Mouse (Mus musculus): Measurements from ENCODE around the gene Prtg. TPM values are rescaled to one million over a fixed set of nuclear protein-coding genes. Genes with fewer than 3 reads are reported as not detected.
A peak's percentile ranks its signal among the peaks of the same experiment; 100 is the strongest.

Prtg gene
- 1.2 and 1.4 TPM in 2 replicates for polyA plus RNA-seq (2012; rRNA removed)

DNA sequence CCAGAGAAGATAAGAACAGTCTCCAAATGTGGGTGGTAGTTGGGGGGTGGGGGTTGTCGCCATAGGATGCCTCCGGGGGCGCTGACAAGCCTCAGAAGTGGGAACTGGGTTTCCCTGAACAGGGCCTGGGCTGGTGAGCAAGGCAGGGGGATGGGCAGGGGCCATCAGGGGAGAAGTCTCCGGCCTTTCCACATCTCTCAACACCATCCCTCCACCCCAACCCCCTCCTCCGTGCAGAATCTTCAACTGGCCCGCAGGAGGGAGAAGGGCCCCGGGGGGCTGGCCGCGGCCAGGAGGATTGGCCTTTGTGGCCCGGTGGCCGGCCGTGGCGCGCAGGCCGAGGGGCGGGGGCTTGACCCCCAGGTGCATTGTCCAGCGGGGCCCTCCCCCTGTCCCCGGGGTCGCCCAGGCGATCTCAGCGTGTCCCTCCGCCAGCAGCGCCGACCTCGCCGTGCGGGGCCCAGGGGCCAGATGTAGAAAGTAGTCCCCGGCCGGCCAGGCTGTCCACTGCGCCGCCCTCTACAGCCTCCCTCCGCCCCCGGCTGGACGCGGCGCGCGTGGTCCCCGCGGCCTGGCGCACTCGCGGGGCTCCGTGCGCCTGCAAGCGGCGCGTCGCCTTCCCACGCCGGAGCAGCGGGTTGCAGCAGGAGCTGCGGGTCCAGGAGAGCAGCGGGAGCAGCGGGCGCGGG is at the start of gene Prtg:
Gene Prtg (plus strand): TSS at position 144 of the 689 bp plus-strand sequence.
- peak in 1 of 2 experiments; percentile 16 for DNase-seq (ENCODE audit: extremely low spot score in 1 of 2, low spot score in 1 of 2)

DNA sequence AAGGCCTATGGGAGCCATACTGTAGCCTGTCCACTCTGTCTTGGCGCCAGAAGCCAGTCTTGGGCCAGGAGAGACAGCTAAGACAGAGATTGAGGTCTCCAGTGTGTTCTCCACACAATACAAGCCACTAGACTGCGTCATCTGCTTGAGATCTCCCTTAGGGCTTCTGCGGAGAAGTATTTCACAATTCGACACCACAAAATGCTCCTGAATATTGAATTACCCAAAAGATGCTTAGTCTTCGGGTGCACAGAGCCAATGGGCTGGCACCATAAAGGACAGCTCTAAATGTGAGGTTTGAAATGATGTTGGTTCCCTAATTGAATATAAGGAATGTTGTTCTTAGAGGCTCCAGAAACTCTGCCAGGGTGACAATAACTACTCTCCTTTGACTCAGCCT is 49.5 kb upstream of the Prtg start:
- DNase-seq (ENCODE audit: extremely low spot score in 1 of 2, low spot score in 1 of 2) = no peak

DNA sequence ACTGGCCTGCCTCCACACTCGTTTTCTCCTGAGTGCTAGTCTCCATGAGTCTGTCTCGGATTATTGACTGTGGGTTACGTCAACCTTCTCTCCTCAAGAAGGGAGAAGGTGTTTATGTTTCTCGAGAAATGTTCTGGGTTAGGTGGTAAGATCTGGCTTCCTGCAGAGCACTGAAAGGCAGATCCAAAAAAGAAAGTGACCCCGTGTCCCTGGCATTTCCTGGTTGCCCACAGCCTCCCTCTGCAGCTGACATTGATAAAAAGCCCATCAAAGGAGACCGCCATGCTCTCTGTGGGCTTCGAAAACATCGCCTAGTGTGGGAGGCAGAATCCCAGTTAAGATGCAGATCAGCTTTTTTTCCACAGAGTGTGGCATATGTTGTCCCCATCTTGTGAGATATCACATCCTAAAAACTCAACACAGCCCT is 48.0 kb upstream of the Prtg start:
- peak; percentile 69 to 76 for DNase-seq (ENCODE audit: extremely low spot score in 1 of 2, low spot score in 1 of 2)

DNA sequence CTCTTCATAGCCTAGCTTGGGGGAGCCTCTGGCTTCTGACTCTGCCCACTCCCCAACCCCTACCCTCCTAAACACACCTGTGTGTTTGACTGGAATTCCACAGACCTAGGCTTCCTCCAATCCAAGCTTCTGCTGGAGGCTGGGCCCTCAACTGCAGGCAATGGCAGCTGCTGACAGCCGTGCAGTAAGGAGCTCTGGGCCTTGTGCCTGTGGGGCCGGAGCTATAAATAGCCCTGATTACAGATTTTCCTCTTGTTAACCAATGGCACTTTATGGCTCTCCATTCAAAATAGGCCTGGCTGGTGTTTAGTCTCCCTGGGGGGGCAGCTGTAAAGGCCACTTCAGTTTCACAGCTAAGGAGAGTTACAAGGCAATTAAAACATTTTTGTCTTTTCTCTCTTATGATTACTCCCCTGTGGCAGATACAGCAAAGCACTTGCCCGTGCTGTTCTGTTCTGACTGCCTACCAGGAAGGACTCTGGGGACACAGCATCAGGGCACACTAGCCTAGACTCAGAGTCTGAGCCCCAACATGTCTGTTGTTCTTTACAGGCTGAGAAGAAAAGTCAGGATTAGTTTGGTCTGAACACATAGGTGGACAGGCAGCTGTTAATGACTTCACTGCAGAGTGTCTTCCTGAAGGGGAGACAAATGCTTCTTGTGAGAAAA is 43.5 kb upstream of the Prtg start:
- no peak for DNase-seq (ENCODE audit: extremely low spot score in 1 of 2, low spot score in 1 of 2)

DNA sequence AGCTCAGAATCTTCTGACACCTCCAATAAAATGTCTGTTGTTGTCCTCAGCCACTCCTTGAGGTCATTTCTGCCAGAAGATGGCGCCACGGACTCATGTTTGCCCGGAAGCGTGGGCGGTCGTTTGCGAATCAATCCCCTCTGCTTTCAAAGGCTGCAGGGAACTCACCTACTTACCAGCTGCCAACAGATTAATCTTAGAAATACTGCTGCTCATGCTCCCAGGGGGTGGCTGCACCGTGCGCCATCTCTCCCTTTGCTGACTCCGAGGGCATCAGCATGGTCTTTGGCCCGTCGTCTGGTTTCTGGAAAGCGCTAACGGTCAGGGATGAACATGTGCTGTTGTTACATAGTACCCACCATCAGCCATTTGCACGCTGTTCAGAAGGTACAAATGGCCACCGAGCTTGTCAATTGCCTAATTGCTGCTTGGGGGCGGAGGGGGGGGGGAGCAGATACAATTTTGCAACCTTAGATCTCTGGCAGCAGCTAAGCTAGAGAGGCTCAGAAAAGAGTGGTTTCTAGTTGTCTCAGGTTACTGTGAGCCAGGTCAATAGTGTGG is 39.8 kb upstream of the Prtg start:
- peak; percentile 90 to 98 for DNase-seq (ENCODE audit: extremely low spot score in 1 of 2, low spot score in 1 of 2)

DNA sequence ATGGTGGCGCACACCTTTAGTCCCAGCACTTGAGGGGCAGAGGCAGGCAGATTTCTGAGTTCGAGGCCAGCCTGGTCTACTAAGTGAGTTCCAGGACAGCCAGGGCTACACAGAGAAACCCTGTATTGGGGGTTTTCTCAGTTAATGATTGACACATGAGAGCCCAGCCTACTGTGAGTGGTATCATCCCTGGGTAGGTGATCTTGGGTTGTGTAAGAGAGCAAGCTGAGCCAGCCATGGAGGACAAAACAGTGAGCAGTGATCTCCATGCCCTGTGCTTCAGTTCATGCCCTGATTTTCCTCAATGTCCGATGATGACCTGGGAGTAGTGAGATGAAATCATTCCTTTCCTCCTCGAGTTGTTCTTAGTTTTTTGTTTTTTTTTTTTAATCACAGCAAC is 31.7 kb upstream of the Prtg start:
- no peak for DNase-seq (ENCODE audit: extremely low spot score in 1 of 2, low spot score in 1 of 2)

DNA sequence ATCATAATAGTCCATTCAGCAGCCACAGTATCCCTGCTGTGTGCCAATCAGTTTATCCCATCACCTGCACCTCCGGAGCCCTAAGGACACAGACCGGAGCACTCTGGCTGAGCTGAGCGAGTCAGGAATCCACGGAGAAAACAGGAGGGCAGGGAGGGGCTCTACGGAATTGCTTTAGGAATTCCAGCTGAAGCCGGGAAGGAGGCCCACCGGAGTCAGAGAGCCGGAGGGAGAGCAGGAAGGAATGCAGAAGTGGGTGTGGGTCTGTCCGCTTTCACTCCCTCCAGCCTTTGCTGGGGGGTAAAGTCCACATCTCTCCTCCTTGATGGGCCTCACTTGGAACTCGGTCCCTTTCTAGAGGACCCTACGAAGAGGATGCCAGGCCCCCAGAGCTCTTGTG is 27.7 kb upstream of the Prtg start:
- DNase-seq (ENCODE audit: extremely low spot score in 1 of 2, low spot score in 1 of 2) = no peak

DNA sequence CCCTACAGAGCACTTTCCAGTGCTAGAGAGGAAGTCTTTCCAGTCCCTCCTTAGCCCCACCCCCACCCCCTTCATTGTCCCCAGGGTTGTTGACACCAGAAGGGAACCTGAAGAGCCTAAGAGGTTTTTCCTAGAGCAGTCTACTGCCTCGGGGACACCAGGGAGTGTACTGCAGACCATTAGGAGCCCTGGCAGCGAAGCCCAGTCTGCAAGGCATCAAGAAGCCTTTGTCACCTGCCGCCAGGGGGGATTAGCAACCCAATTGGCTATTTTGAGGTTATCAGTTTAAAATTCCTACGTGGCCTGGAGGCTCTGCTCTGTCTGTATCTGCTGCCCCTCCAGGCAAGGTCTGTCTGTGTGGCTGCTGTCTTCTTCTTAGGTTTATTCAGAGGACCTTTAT is 26.9 kb upstream of the Prtg start:
- no peak for DNase-seq (ENCODE audit: extremely low spot score in 1 of 2, low spot score in 1 of 2)

DNA sequence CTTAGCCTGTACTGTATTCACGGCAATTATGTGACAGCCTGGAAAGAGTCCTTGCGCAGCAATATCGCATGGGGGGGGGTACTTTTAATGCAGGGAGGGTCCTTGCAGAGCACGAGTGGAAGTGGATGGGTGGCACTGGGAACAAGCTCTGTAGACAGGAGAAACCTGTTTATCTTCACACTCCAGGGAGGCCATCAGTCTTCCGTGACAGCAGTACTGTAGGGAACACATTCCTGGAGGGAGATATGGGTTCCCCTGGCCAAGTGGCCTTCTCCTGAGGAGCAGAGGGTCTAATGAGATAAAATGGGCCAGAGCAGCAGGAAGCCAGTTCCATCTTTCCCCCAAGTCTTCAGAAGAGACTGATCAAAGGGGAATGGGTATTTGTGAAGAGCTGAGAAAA is 26.0 kb upstream of the Prtg start:
- DNase-seq (ENCODE audit: extremely low spot score in 1 of 2, low spot score in 1 of 2) = no peak

DNA sequence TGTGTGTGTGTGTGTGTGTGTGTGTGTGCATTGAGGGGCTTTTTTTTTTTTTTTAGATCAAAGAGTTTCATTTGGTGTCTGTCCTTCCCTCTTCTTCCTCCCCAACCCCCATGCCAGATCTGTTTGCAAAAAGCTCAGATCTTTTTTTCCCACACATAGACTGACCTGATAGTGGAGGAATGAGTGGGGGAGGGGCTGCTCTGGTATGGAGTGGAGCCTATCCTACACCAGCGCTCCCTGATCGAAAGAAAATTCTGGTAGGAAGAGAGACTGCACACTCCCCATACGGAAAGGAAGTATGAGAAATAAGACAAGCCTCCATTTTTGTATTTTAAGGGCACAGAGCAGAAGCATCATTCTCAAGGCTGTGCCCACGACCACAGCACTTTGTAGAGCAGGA is 25.2 kb upstream of the Prtg start:
- no peak for DNase-seq (ENCODE audit: extremely low spot score in 1 of 2, low spot score in 1 of 2)

DNA sequence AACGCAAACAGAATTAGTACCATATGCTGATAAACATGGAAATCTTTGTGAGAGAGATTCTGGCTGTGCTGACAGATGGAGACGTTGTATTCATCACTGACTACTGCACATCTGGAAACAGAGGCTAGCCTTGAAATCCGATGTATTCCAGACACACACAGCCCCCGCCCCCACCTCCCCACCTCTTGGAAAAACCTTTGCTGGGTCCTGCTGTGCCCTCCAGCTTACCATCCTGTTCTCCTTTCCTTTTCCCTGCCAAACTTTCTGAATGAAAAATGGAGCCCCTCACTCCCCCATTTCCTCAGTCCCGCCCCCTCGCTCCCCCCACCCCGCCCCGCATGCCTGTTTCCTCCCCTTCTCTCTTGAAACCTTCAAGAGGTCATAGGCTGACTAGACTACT is 24.6 kb upstream of the Prtg start:
- DNase-seq (ENCODE audit: extremely low spot score in 1 of 2, low spot score in 1 of 2) = no peak

DNA sequence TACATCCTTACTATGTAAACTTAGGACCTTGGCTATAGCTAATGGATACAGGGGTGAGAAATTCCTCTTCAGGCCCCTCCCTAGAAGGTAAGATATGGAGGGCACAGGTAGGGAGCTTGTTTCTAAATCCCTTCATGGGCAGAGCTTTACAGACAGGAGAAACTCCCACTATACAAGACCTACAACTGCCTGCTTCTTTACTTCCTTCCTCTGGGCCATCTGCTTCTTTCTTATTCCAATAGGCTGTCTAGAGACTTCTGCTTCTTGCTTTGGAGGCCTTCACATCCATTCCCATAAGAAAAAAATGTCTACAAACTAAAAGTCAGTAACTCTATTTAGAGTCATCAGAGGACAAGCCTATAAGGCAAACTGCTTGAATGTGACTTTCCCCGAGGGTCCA is 18.9 kb upstream of the Prtg start:
- no peak for DNase-seq (ENCODE audit: extremely low spot score in 1 of 2, low spot score in 1 of 2)

DNA sequence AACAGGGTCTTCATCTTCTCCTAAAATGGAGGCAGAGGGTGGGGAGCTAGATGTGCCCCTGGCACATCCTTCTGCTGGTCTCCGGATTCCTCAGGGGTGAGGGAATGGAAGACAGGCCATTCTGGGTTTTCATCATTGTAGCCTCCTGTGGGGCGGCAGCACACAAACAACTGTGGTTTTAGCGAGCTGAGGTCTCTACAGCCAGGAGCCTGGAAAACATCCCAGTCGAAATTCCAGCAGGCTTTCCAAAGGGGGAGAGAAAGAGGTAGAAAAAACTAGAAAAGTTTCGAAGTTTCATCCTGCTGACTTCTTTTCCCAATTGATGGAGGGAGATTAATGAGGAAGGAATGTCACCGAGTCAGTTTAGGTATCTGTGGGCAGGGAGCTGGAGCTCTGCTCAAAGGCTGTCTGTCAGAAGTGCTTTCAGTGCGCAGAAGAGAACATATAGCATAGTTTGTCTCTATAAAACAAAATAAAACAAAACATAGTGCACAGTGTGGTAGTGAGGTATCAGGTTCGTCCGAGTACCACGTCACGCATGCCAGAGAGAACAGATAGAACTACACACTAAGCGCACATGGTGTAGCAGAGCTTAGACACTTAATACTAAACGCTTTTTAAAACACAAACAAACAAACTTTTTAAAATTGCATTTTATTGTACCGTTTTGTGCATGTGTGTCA is 16.0 kb upstream of the Prtg start:
- no peak for DNase-seq (ENCODE audit: extremely low spot score in 1 of 2, low spot score in 1 of 2)

DNA sequence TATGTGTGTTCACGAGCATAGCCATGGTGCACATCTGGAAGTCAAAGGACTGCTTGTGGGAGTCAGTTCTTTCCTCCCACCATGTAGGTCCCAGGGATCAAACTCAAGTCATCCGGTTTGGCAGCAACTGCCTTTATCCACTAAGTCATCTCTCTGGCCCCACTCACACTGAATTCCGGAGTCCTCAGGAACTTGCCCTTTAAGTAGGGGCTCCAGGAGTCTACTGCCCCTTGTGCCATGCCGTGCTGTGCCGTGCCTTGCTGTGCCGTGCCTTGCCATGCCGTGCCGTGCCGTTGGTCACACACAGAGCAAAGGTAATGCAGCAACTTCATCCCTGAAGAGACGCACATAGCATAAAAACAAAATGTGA is 15.5 kb upstream of the Prtg start:
- no peak for DNase-seq (ENCODE audit: extremely low spot score in 1 of 2, low spot score in 1 of 2)

DNA sequence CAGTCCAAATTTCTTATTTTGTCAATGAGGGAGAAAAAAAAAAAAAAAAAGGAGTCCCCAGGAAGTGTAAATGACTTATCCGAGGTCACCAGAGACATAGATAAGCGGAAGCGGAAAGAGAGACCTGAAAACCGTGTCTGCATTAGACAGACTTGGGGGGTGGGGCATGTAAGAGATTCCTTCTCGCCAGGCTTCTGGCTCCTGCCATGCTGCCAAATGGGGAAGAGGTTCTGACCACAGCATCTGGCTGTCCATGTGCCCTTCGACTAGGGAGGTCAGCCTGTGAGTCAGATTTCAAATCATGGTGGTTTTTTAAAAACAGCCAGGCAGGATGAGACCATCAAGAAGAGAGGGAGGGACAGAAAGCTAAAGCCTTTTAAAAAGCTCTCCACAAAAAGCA is 15.0 kb upstream of the Prtg start:
- no peak for DNase-seq (ENCODE audit: extremely low spot score in 1 of 2, low spot score in 1 of 2)

DNA sequence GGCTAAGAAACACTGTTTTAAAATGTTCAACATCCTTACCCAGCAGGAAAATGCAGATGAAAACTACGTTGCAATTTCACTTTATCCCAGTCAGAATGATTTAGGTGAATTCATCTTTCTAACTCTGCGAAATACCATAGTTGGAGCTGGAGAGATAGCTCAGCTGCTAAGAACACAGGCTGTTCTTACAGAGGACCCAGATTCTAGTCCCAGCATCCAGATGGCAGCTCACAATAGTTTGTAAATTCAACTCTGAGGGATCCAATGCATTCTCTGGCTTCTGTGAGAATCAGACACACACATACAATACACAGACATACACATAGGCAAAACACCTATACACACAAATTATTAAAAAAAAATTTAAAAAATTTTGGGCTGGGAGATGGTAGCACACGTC is 11.4 kb upstream of the Prtg start:
- no peak for DNase-seq (ENCODE audit: extremely low spot score in 1 of 2, low spot score in 1 of 2)

DNA sequence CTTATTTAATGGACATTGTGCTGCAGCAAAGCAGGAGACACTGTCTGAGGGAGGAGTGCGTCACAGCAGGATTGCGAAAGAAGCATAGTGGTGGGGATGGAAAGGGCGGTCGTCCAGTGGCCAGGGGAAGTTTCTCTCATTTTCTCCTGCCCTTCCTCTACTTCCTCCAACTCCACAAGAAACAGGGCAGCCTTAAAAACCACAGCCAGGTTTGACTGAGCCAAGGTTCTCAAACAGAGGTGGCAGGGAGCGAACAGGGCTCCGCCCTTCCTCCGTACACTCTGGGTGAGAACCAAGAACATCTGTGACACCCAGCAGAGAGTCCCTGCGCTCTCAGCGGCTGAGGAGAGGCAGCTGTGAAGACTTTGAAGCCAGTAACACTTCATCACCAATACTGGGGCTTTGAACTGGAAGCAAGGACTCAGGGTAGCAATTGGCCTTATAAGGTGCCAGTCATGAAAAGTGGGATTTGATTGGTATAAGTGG is 9.5 kb upstream of the Prtg start:
- DNase-seq (ENCODE audit: extremely low spot score in 1 of 2, low spot score in 1 of 2) = no peak

DNA sequence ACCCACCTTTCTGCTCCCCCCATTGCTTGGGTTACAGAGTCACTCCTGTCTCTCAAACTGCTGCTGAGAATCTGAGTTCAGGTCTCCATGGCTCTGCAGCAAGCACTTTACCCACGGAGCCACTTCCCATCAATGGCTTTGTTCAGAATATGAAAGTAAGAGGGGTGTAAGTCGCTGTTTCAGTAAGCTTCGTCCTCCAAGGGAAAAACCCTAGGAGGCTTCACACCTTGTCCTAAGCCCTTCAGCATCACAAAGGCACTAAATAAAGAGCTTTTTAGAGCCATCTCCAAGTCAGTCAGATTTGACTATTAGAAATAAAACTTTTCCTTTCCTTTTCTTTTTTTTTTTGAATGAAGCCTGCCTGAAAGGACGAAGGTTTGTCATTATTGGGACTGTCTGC is 3.4 kb upstream of the Prtg start:
- no peak for DNase-seq (ENCODE audit: extremely low spot score in 1 of 2, low spot score in 1 of 2)

DNA sequence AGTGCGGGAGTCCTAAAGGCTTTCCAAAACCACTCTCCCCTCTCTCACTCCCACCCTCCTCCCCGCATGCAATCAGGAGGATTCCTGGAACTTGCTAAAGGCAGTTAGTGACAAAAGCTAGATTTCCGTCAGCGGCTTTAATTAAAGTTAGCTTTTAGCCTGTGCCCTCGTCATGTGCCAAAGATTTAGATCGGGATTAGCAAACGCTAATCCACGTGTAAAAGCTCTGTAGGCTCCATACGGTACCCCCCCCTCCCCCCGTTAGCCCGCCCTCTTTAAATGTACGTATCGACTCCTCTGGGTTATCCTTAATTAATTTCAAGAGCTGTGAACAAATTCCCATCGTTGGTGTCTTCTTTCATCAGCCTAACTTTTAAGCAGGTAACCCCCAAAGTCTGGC is 528 bp upstream of the Prtg start:
- no peak for DNase-seq (ENCODE audit: extremely low spot score in 1 of 2, low spot score in 1 of 2)

DNA sequence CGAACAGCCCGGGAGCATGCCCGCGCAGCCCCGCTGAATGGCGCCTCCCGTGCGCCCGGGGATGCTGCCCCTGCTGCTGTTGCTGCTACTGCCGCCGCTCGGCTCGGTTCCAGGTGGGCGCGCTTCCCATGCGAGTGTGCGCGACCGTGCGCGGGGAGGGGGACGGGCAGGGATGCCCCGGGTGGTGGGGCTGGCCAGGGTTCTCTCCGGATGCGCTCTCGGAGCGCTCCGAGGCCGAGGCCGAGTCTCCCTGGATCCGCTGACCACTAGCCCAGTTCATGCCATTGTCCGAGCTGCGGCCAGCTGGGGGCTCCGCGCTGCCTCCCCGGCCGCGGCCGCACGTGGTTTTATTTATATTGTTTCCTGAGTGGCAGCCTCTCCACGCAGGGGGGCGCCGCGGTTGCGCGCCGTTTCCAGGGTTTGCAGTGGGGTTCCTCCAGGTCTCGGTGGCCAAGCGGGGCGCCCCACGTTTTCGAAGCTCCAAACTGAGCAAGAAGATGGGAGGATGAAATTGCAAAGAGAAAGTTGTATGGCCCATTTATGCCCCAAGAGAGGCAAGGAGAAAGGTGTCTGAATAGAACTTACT is 839 bp downstream of the Prtg start:
- DNase-seq (ENCODE audit: extremely low spot score in 1 of 2, low spot score in 1 of 2) = peak; percentile 11 to 39

DNA sequence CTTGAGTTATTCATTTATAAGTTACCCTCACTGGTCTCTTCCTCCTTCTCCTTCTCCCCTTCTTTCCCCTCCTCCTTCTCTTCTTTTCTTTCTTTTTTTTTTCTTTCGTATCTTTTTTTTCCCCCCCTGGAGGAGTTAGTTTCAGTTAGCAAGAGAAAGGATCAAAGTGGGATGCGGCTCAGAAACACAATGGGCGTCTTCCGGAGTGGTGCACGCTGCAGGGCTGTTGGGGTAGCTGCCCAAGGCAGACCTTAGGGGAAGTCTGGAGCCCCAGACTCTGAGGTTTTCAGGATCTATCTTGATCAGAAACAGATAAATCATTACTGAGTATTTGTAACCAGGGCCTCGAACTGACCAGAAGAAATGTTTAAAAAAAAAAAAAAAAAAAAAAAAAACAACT is 1.5 kb downstream of the Prtg start:
- no peak for DNase-seq (ENCODE audit: extremely low spot score in 1 of 2, low spot score in 1 of 2)
